Mouse (Mus musculus): ENCODE data around the gene Kif27. TPM values are rescaled to one million over a fixed set of nuclear protein-coding genes. Genes with fewer than 3 reads are reported as not detected.

Kif27 gene
- polyA plus RNA-seq, 1 experiment from 2014 or later: 2.3 TPM

- Histone ChIP-seq H3K4me3 (replicated peaks; ENCODE audit: low read depth, low read length) (no peak overlapping the region), H3K36me3 (ENCODE audit: control insufficient read depth, insufficient read depth, low read length) (peaks cover 18% of the 10 kb centered on the region; the same call in 1 of the 2 replicates), H3K9ac (replicated peaks; ENCODE audit: low read length) (no peak overlapping the region), H3K27ac (replicated peaks; ENCODE audit: low read depth, low read length) (no peak overlapping the region), H3K27me3 (ENCODE audit: control insufficient read depth, insufficient read depth, low read length) (no peaks in the 10 kb centered on the region), H3K4me1 (ENCODE audit: control insufficient read depth, insufficient read depth, low read length) (no peaks in the 10 kb centered on the region), H3K9me3 (ENCODE audit: control insufficient read depth, low read length) (no peaks in the 10 kb centered on the region), H3K4me2 (ENCODE audit: low read length) (no peak overlapping the region)
- DNase-seq (no peak), ATAC-seq (ENCODE audit: low FRiP score, low TSS enrichment) (no peak)
- WGBS: 86% methylated on average over 4 of the region's 4 CpGs
Observed at GRCm38 (mm10) chr13:58261674-58262073, 97.2 kb downstream of the Kif27 start.

GRCm38 (mm10) chr13:58253268-58253667 lies 105.7 kb downstream of the Kif27 start:
- Histone ChIP-seq H3K4me1 (ENCODE audit: control insufficient read depth, insufficient read depth, low read length) (no peaks in the 10 kb centered on the region), H3K27ac (replicated peaks; ENCODE audit: low read depth, low read length) (no peak overlapping the region), H3K9ac (replicated peaks; ENCODE audit: low read length) (no peak overlapping the region), H3K4me3 (replicated peaks; ENCODE audit: low read depth, low read length) (no peak overlapping the region), H3K27me3 (ENCODE audit: control insufficient read depth, insufficient read depth, low read length) (no peaks in the 10 kb centered on the region), H3K4me2 (ENCODE audit: low read length) (no peak overlapping the region), H3K36me3 (ENCODE audit: control insufficient read depth, insufficient read depth, low read length) (peaks cover 29% of the 10 kb centered on the region), H3K9me3 (ENCODE audit: control insufficient read depth, low read length) (no peaks in the 10 kb centered on the region)
- WGBS: 90% methylated on average over 1 of the region's 1 CpGs
- no peak for DNase-seq
- ATAC-seq (ENCODE audit: low FRiP score, low TSS enrichment): no peak

- DNase-seq: no peak
- no peaks in the 10 kb centered on the region for H3K27me3 ChIP-seq (ENCODE audit: control insufficient read depth, insufficient read depth, low read length)
- WGBS: 95% methylated on average over 5 of the region's 5 CpGs
- no peaks in the 10 kb centered on the region for H3K9me3 ChIP-seq (ENCODE audit: control insufficient read depth, low read length)
- ATAC-seq (ENCODE audit: low FRiP score, low TSS enrichment): no peak
- no peaks in the 10 kb centered on the region for H3K4me1 ChIP-seq (ENCODE audit: control insufficient read depth, insufficient read depth, low read length)
- H3K4me2 ChIP-seq (ENCODE audit: low read length): no peak overlapping the region
- H3K9ac ChIP-seq (replicated peaks; ENCODE audit: low read length): no peak overlapping the region
- no peak overlapping the region for H3K4me3 ChIP-seq (replicated peaks; ENCODE audit: low read depth, low read length)
- no peak overlapping the region for H3K27ac ChIP-seq (replicated peaks; ENCODE audit: low read depth, low read length)
- peaks cover 21% of the 10 kb centered on the region for H3K36me3 ChIP-seq (ENCODE audit: control insufficient read depth, insufficient read depth, low read length)
Observed at GRCm38 (mm10) chr13:58248957-58249356, 110.0 kb downstream of the Kif27 start.

MicroRNAs within 50 kb of the gene (microRNA counts, 519-probe panel; counts per million panel counts)
- microRNA mmu-miR-7a: 5,176 counts per million, percentile 55 among the panel's probes with 10 or more counts

Small RNA genes within 50 kb of the gene (microRNA-seq; reads per million reads assigned to microRNA genes)
- gene Mir6369: not detected
- 720 reads per million, percentile 78 among the genes with 10 or more reads in this experiment for gene Mir7-1

Other genes starting within 250 kb of the Kif27 start
- gene Klhl3, start 245.5 kb downstream of the Kif27 start, polyA plus RNA-seq (2014; fragmentation: Nextera tagmentation; extraction: Ambion mirVana): 10.0 and 10.1 TPM in 2 replicates
- gene Hnrnpa0, start 230.6 kb downstream of the Kif27 start, polyA plus RNA-seq (2014; fragmentation: Nextera tagmentation; extraction: Ambion mirVana): 72.5 and 93.5 TPM in 2 replicates
- 59.7 TPM in 2 replicates for gene Idnk, start 201.5 kb downstream of the Kif27 start, polyA plus RNA-seq (2014; fragmentation: Nextera tagmentation; extraction: Ambion mirVana)
- 100 and 112 TPM in 2 replicates for gene Ubqln1, start 143.5 kb downstream of the Kif27 start, polyA plus RNA-seq (2014; fragmentation: Nextera tagmentation; extraction: Ambion mirVana)
- 25.2 TPM in 2 replicates for gene Gkap1, start 83.4 kb downstream of the Kif27 start, polyA plus RNA-seq (2014; fragmentation: Nextera tagmentation; extraction: Ambion mirVana)
- 21.0 and 22.9 TPM in 2 replicates for gene 2210016F16Rik, start 26.1 kb upstream of the Kif27 start, polyA plus RNA-seq (2014; fragmentation: Nextera tagmentation; extraction: Ambion mirVana)
- 24.6 and 26.0 TPM in 2 replicates for gene Rmi1, start 43.1 kb upstream of the Kif27 start, polyA plus RNA-seq (2014; fragmentation: Nextera tagmentation; extraction: Ambion mirVana)
- gene Hnrnpk, start 44.2 kb upstream of the Kif27 start, polyA plus RNA-seq (2014; fragmentation: Nextera tagmentation; extraction: Ambion mirVana): 1,214 and 1,754 TPM in 2 replicates